Mouse (Mus musculus) megakaryocyte, embryonic 14.5 days (primary cell): ENCODE data around the gene Dapk3. TPM values are rescaled to one million over a fixed set of nuclear protein-coding genes. Genes with fewer than 3 reads are reported as not detected.

Source experiments
- H3K27me3 ChIP-seq: replicated peaks from 2 replicates; pipeline ENCODE3; 2012; ENCODE audit warnings: inconsistent platforms
- H3K36me3 ChIP-seq: replicated peaks from 2 replicates; pipeline ENCODE3; 2012; ENCODE audit warnings: low read length, inconsistent platforms, mixed read lengths
- H3K4me1 ChIP-seq: 2 replicates; pipeline ENCODE4 v1.6.1; 2012; ENCODE audit warnings: inconsistent platforms
- H3K4me3 ChIP-seq: replicated peaks from 2 replicates; pipeline ENCODE3; 2012; ENCODE audit warnings: moderate library complexity, mild to moderate bottlenecking, inconsistent platforms
- H3K9me3 ChIP-seq: 2 replicates; pipeline ENCODE4 v1.6.1; 2012; ENCODE audit warnings: inconsistent platforms
- FLI1 ChIP-seq: IDR thresholded peaks from 2 replicates; pipeline ENCODE4 v1.6.1; 2012; ENCODE audit warnings: low read length, inconsistent platforms, mixed read lengths
- GATA1 ChIP-seq: IDR thresholded peaks from 3 replicates; pipeline ENCODE4 v1.6.1; 2012; ENCODE audit warnings: mixed read lengths, low read length, inconsistent platforms, borderline replicate concordance
- polyA plus RNA-seq: library from polyadenylated mRNA; stranded (reverse); fragments of >175 nt; gene quantifications from 2 replicates; pipeline ENCODE4 v1.2.3, GENCODE M21; 2012; ENCODE audit warnings: low replicate concordance; ENCODE audit not compliant: insufficient read depth

Gene Dapk3
- polyA plus RNA-seq, 1 experiment, result 168 TPM

DNA sequence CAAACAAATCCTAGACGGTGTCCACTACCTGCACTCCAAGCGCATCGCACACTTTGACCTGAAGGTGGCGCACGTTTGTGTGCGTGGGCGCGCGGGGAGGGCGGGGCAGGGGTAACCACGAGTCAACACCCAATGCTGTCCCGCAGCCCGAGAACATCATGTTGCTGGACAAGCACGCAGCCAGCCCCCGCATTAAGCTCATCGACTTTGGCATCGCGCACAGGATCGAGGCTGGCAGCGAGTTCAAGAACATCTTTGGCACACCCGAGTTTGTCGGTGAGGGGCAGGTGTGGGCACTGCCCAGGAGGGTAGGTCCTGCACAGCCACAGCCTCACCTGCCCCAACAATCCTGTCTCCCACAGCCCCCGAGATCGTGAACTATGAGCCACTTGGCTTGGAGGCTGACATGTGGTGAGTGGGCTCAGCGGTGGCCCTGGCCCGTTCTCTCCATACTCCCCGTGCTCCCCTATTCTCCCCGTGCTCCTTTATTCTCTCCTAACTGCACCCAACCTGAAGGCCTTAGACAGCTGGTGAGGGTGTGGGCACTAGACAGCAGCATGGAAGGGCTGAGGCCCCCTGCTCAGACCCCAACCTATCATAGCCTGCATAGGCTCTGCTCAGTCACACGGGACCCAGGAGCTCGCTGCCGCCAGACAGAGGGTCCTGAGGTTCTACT lies 7.6 kb downstream of the Dapk3 start:
- H3K4me1 ChIP-seq, result peaks cover 65% of the 10 kb centered on the region
- TF ChIP-seq FLI1, result no peak
- TF ChIP-seq GATA1, result no peak

DNA sequence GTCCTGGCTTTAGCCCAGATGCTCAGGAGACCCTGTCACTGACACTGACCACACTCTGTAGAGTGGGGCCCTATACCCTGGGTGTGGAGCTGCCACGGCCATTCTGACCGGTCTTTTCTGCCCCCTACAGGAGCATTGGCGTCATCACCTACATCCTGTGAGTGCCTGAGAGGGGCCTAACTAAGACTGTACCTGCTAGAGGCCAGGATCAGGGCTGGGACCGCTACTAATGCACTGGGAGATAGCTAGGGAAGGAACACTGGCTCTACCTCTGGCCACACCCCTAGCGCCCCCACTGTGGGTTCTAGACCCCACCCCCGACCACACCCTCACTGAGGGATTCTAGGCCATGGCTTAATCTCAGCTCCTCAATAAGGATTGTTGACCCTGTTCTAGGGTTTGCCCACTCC lies 8.1 kb downstream of the Dapk3 start:
- Histone ChIP-seq H3K36me3 (peaks cover 51% of the 10 kb centered on the region), H3K9me3 (peaks cover 5% of the 10 kb centered on the region), H3K4me3 (peak overlapping the region; percentile 15), H3K4me1 (peaks cover 67% of the 10 kb centered on the region), H3K27me3 (peaks cover 24% of the 10 kb centered on the region)
- TF ChIP-seq GATA1 (no peak), FLI1 (no peak)

More for the DNA sequence above, 7.6 kb downstream of the Dapk3 start:
- peak overlapping the region; percentile 15 for H3K4me3 ChIP-seq
- peaks cover 19% of the 10 kb centered on the region for H3K27me3 ChIP-seq
- H3K9me3 ChIP-seq, result peaks cover 5% of the 10 kb centered on the region
- peaks cover 56% of the 10 kb centered on the region for H3K36me3 ChIP-seq

DNA sequence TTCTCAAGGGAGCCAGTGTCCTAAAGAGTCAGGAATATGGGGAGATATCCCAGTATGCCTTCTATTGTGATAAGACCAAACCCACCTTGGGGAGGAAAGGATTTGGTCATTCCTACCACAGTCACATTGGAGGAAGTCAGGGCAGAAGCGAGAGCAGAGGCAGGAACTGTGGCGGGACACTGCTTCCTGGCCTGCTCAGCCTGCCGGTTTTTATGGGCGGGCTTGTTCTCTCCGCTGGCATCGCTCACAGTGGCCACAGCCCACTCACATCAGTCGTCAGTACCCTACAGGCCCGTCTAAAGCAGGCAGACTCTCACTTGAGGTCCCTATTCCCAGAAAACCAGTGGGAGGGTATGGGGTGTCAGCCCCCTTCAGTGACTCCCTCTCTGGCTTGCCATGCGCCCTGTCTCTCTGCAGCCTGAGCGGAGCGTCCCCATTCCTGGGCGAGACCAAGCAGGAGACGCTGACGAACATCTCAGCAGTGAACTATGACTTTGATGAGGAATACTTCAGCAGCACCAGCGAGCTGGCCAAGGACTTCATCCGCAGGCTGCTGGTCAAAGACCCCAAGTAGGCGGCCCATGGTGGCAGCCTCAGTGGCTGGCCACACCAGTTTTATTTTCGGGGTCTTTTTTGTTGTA lies 8.7 kb downstream of the Dapk3 start:
- TF ChIP-seq FLI1, result no peak
- no peak for TF ChIP-seq GATA1
- H3K4me1 ChIP-seq, result peaks cover 67% of the 10 kb centered on the region
- peaks cover 48% of the 10 kb centered on the region for H3K36me3 ChIP-seq
- peaks cover 5% of the 10 kb centered on the region for H3K9me3 ChIP-seq
- H3K27me3 ChIP-seq, result peaks cover 29% of the 10 kb centered on the region
- H3K4me3 ChIP-seq, result peak overlapping the region; percentile 98

DNA sequence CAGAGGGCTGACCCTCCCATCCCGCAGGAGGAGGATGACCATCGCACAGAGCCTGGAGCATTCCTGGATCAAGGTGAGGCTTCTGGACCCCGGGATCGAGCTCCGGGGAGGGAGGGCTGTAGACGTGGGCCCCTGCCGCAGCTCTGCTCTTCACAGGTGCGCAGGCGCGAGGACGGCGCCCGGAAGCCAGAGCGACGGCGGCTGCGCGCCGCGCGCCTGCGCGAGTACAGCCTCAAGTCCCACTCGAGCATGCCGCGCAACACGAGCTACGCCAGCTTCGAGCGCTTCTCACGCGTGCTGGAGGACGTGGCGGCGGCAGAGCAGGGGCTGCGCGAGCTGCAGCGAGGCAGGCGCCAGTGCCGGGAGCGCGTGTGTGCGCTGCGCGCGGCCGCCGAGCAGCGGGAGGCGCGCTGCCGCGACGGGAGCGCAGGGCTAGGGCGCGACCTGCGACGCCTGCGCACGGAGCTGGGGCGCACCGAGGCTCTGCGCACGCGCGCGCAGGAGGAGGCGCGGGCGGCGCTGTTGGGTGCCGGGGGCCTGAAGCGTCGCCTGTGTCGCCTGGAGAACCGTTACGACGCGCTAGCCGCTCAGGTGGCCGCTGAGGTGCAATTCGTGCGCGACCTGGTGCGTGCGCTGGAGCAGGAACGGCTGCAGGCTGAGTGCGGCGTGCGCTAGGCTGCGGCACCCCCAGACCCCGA lies 9.6 kb downstream of the Dapk3 start:
- peaks cover 5% of the 10 kb centered on the region for H3K9me3 ChIP-seq
- peaks cover 59% of the 10 kb centered on the region for H3K4me1 ChIP-seq
- peaks cover 37% of the 10 kb centered on the region for H3K27me3 ChIP-seq
- peaks cover 39% of the 10 kb centered on the region for H3K36me3 ChIP-seq
- H3K4me3 ChIP-seq, result peak overlapping the region; percentile 98
- TF ChIP-seq FLI1 (no peak), GATA1 (no peak)

DNA sequence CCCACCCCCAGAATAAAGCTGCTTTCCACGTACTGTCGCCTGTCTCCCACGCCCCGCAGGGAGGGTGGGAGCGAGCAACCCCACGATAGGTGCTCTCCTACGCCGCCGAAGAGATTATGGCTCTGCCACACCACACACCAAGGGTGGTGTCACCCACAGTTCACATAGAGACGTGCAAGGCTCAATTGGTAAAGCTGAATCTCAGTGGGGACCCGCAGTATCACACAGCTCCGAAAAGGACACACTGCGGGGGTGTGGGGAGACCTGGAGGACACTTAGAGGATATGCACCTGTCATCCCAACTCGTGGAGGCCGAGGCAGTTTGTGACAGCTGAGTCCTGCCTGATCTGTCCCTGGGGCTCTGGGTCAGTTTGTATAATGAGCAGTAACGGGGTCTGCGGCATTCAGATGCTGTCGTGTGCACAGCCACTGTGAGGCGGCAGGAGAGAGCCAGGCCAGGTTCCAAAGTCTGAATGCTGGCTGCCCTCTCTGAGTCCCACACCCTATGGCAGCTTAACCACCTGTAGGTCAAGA lies 10.2 kb downstream of the Dapk3 start:
- Histone ChIP-seq H3K4me1 (peaks cover 57% of the 10 kb centered on the region), H3K27me3 (peaks cover 39% of the 10 kb centered on the region), H3K9me3 (peaks cover 5% of the 10 kb centered on the region), H3K4me3 (peak overlapping the region; percentile 98), H3K36me3 (peaks cover 33% of the 10 kb centered on the region)
- TF ChIP-seq GATA1 (no peak), FLI1 (no peak)

DNA sequence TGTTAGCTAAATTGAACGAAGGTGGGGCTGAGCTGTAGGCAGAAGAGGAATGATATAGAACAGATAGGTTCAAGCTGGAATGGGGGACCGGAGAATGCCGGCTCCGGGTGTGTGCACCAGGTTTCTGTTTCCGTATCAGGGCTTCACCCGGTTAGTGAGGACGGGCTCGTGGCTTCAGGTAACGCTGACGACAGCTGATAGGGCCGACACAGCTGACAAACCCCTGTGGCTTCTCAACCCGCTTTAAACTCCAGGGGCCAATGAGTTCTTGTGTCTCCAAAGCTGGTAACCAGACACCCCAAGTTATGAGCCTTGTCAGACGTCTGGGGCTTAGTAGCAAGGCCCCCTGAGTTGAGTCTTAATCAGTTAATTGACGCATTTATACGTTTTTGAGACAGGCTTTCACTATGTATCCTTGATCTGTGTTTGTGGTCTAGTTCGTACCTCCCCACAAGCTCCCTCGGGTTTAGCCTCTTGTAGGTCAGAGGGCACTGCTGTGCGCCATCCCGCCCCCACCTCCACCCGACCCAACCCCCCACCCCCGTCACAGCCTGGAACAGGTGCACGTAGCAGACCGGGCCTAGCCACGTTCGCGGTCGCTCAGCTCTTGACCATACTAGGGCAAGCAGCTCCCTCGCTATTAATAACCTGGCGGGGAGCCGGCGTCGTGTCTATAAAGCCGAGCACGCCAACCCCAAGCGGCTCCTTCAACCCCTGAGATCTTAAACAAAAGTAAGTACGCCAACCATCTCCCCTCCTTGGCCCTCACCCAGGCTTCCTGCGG lies 11.4 kb downstream of the Dapk3 start:
- peaks cover 23% of the 10 kb centered on the region for H3K36me3 ChIP-seq
- H3K4me3 ChIP-seq, result peak overlapping the region; percentile 76
- peaks cover 45% of the 10 kb centered on the region for H3K27me3 ChIP-seq
- TF ChIP-seq FLI1 (no peak), GATA1 (no peak)
- H3K4me1 ChIP-seq, result peaks cover 57% of the 10 kb centered on the region
- no peaks in the 10 kb centered on the region for H3K9me3 ChIP-seq

DNA sequence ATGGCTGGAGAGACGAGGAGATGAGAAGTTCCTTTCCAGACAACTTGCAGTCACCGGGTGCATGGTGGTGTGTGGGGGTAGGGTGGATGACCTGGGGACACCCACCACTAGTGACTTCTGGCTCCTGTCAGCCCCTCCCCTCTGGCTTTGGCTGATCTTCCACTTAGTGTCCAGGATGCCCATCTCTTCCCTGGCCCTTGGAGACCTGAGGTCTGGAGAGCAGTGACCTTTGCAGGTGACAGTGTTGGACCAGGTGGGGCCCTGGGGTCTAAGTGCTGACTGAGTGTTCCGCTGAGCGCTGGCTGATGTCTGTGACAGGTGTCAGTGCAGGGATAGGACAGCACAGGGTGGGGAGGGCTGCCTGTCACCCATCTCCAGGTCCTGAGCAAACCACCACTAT lies 12.5 kb downstream of the Dapk3 start:
- H3K4me3 ChIP-seq, result no peak overlapping the region
- peaks cover 57% of the 10 kb centered on the region for H3K4me1 ChIP-seq
- TF ChIP-seq FLI1 (no peak), GATA1 (no peak)
- no peaks in the 10 kb centered on the region for H3K9me3 ChIP-seq
- H3K36me3 ChIP-seq, result peaks cover 14% of the 10 kb centered on the region
- H3K27me3 ChIP-seq, result peaks cover 56% of the 10 kb centered on the region

DNA sequence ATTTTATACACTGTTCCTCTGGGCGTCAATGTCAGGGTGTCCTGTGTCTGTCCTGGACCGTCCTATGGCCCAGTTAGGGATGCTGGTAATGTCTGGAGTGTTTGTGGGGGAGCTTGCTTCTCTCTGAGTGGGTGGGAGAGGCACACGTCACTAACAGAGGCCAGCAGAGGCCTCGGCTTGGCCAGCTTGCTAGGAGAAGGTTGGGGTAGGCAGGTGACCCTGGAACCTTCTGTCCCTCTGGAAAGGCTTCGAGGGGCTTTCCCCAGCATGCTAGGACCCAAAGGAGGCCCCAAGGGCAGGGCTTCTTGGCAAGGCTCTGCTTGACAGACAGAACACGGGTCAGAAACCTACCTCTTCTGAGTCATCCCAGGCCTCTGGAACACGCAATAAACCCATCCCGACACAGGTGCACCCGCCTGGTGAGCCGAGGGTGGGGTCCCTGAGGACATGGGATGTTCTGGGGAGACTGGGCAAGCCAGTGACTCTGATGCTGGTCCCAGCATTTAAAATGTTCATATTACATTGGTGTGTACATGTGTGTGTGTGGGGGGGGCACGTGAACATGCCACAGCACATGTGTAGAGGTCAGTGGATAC lies 13.8 kb downstream of the Dapk3 start:
- Histone ChIP-seq H3K36me3 (peaks cover 1% of the 10 kb centered on the region), H3K27me3 (peaks cover 67% of the 10 kb centered on the region), H3K4me1 (peaks cover 53% of the 10 kb centered on the region), H3K4me3 (no peak overlapping the region), H3K9me3 (no peaks in the 10 kb centered on the region)
- TF ChIP-seq GATA1, result no peak
- no peak for TF ChIP-seq FLI1

DNA sequence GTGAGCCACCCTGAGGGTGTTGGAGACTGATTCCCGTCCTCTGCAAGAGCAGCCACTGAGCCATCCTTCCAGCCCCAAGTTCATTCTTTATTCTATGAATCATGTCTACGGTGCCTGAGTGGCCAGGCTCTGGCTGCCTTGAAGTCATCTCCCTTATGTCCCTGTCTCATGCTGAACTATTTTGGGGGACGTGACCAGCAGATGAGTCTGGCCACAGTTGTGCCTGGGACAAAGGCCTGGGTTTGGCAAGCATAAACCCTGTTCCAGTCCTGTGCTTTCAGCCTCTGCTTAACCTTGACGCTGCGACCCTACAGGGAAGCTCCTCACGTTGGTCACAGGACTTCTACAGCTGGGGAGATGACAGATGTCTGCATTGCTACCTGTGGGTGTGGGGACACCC lies 14.5 kb downstream of the Dapk3 start:
- no peaks in the 10 kb centered on the region for H3K36me3 ChIP-seq
- no peaks in the 10 kb centered on the region for H3K9me3 ChIP-seq
- no peak overlapping the region for H3K4me3 ChIP-seq
- peaks cover 53% of the 10 kb centered on the region for H3K4me1 ChIP-seq
- H3K27me3 ChIP-seq, result peaks cover 68% of the 10 kb centered on the region
- TF ChIP-seq FLI1, result no peak
- no peak for TF ChIP-seq GATA1
